Mouse (Mus musculus) macrophage (primary cell): ENCODE data around the gene Slc12a6. TPM values are rescaled to one million over a fixed set of nuclear protein-coding genes. Genes with fewer than 3 reads are reported as not detected.
"Not testable (repeated sequence)": the region's sequence is repeated elsewhere in the genome, so short reads cannot be mapped to it uniquely, and the experiment has no call there.

Experiments used
- H3K27ac ChIP-seq: fragments of 350-480 bp; formaldehyde crosslinking; 2 replicates; pipeline ENCODE4 v1.9.0; 2021
- H3K36me3 ChIP-seq: fragments of 350-480 bp; formaldehyde crosslinking; 2 replicates; pipeline ENCODE4 v1.9.0; 2021; ENCODE audit errors: inconsistent target
- H3K4me3 ChIP-seq: fragments of 350-480 bp; formaldehyde crosslinking; 2 replicates; pipeline ENCODE4 v1.9.0; 2021; ENCODE audit errors: inconsistent target
- H3K79me2 ChIP-seq: fragments of 350-480 bp; formaldehyde crosslinking; 2 replicates; pipeline ENCODE4 v1.9.0; 2021; ENCODE audit errors: inconsistent target
- WGBS: methylation state at CpG from one replicate; pipeline ENCODE4 v1.1.7; 2026; ENCODE audit warnings: inconsistent platforms; ENCODE audit not compliant: missing documents; 5-methylcytosine and 5-hydroxymethylcytosine counted together
- polyA plus RNA-seq: library from polyadenylated mRNA; stranded (reverse); fragments of 250-400 nt; gene quantifications from 3 replicates; pipeline ENCODE4 v1.2.4, GENCODE M21; 2018; ENCODE audit warnings: inconsistent platforms

Slc12a6 gene
- polyA plus RNA-seq, 1 experiment from 2014 or later, result 65.3 TPM

DNA sequence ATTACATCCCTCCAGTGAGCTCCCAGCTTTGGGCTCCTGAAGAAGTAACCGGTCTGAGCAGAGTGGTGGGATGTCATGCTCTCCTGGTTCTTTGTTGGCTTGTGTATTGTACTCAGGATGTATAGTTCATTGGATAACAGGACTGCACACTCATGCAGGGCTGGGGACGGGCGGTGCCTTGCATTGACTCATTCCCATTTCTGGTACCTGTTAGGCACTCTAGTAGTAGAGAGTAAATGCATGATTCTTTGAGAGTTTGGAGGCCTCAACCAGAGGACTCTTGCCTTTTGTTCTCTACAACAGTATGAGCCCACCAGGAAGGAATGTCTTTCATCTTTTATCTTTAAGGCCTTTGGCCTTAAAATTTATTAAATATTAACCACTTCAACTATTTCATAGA, 11.2 kb downstream of the Slc12a6 start:
- Histone ChIP-seq H3K79me2 (peaks cover 100% of the 10 kb centered on the region), H3K4me3 (no peak overlapping the region), H3K36me3 (no peaks in the 10 kb centered on the region; the same call in 1 of the 2 replicates), H3K27ac (no peak overlapping the region)
- 96% methylated on average over 3 of the region's 3 CpGs for WGBS

DNA sequence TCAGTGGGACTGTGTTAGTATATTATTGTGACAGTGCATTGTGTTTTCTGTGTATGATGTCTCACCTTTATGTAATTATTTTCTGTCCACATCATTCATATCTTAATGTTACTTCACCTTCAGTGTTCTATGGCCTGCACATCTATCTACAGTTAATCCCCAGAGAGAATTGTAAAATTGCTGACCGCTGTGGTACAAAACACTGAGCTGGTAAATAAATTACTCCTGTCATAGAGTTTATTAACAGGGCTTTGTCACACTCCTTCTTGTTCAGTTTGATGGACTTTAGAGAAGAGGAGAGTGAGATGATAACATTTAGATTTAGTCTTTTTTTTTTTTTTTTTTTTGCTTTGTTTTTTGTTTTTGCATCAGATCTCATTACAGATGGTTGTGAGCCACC, 17.2 kb downstream of the Slc12a6 start:
- WGBS, result 100% methylated on average over 1 of the region's 1 CpGs
- H3K4me3 ChIP-seq, result no peak overlapping the region

DNA sequence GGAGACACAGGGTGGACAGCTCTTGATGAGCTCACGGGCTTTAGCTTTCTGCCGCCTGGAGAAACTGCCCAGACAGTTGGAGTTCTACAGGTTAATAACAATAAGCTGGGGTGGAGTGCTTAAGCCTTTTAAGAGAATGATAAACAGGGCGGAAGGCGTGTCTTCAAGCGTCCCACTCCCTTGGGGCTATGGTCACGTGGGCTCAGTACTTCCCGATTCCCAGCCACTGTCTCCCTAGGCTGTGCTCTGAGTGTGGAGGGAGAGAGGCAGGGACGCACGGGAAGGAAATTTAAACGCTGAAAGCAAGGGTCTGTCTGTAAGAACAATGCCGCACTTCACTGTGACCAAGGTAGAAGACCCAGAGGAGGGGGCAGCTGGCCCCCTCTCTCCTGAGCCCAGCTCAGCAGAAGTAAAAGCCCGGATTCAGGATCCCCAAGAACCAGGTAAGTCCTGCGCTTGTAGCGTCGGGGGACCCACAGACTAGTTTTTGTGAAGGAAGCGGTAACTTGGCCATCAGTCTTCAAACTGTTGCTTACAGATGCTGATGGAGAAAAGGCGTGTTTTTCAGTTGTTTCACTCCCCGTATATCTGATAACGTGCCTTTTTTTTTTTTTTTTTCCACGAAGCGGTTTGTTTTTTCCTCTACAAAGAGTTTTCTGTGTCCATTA, 18.9 kb downstream of the Slc12a6 start:
- H3K4me3 ChIP-seq, result peak overlapping the region; percentile 36
- peaks cover 100% of the 10 kb centered on the region for H3K79me2 ChIP-seq
- no peaks in the 10 kb centered on the region for H3K36me3 ChIP-seq
- peak overlapping the region; percentile 21; the same call in 1 of the 2 replicates for H3K27ac ChIP-seq
- 16% methylated on average over 21 of the region's 21 CpGs for WGBS

More for the DNA sequence above, 17.2 kb downstream of the Slc12a6 start:
- H3K36me3 ChIP-seq, result no peaks in the 10 kb centered on the region
- no peak overlapping the region for H3K27ac ChIP-seq
- H3K79me2 ChIP-seq, result peaks cover 100% of the 10 kb centered on the region

DNA sequence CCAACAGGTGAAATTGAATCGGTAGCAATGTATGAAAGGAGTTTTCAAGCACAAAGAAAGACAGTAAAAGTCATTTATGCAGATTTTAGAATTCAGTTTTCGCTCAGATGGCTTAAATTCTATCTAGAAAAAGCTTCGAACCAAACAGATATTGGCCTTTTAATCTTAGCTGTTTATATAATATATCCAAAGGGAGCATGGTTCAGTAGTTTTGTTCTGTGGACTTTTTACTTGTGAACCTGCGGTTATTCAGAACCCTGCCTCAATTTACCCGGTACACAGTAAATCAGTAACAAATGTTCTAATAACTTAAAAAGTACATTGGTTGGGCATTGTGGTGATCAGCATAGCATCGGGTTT, 19.4 kb downstream of the Slc12a6 start:
- WGBS, result 76% methylated on average over 5 of the region's 6 CpGs
- Histone ChIP-seq H3K36me3 (no peaks in the 10 kb centered on the region), H3K4me3 (peak overlapping the region; percentile 36; the same call in 1 of the 2 replicates), H3K27ac (no peak overlapping the region), H3K79me2 (peaks cover 100% of the 10 kb centered on the region)

DNA sequence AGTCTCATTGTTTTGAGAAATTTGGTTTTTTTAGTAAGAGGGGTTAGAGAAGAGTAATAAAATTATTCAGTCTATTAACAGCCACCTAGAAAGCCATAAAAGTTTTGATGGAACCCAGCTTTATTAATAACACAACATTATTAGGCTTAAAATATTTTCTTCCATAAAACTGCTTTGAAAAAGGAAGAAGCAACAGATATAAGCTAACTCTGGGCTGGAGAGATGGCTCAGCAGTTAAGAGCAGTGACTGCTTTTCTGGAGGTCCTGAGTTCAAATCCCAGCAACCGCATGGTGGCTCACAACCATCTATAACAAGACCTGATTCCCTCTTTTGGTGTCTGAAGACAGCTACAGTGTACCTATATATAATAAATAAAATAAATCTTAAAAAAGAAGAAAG, 20.4 kb downstream of the Slc12a6 start:
- no CpG with 5 or more reads among the region's 1 CpGs for WGBS

DNA sequence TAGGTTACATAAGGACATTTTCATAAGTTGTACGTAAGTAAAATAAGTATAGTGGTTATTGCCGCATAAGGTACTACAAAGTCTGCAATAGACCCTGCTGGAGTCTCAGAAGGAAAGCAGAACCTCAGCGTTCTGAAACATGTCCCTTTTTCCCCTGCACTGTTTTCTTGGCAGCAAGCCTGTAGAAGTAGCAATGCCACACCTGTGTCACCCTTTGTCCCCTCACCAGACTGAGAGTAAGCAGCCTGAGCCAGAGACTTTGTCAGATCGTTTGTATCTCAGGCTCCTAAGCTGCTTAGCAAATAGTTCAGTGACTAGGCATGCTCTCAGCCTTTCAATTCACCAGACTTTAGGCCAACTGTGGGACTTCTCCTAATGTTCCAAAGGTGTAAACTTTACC, 21.4 kb downstream of the Slc12a6 start:
- 49% methylated on average over 4 of the region's 4 CpGs for WGBS
- no peak overlapping the region for H3K4me3 ChIP-seq
- no peaks in the 10 kb centered on the region for H3K36me3 ChIP-seq
- peaks cover 100% of the 10 kb centered on the region for H3K79me2 ChIP-seq
- H3K27ac ChIP-seq, result no peak overlapping the region

More for the DNA sequence above, 20.4 kb downstream of the Slc12a6 start:
- peaks cover 100% of the 10 kb centered on the region for H3K79me2 ChIP-seq
- H3K36me3 ChIP-seq, H3K4me3 ChIP-seq, H3K27ac ChIP-seq: not testable (repeated sequence)

DNA sequence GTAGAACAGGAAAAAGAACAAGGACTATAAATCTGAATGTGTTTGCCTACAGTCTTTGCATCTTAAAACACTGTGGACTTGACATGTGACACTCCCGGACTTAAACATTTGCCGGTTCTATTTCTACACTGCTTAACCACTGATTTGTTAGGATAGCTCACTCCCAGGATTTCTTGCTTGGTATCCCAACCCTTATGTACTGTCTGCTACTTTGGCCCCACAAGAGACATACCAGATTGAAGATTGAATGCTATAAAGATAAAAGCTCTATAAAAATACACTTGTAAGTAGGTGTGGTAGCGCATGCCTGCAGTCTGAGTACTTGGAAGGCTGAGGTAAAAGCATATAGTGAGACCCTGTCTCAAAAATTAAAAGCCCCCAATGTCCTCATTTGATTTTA, 23.9 kb downstream of the Slc12a6 start:
- H3K79me2 ChIP-seq, result peaks cover 100% of the 10 kb centered on the region
- WGBS, result 100% methylated on average over 3 of the region's 3 CpGs
- no peak overlapping the region for H3K4me3 ChIP-seq
- H3K27ac ChIP-seq, result no peak overlapping the region
- no peaks in the 10 kb centered on the region for H3K36me3 ChIP-seq

DNA sequence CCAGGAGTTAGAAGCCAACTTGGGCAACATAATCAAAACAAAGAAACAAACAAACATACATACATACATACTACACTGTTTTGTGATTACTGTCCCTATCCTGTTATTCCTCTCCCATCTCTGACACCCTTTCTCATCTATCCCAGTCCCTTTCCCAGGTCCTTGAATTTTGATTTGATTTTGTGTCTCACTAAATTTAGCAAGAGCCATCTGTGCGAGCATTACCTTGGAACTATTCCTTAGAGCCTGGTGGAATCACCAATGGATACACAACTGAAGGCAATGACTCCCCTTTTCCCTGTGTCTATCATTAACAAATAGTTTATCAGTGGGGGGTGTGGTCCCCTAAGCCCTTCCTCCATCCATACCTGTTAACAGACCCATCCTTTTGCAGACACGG, 27.2 kb downstream of the Slc12a6 start:
- no peak overlapping the region for H3K27ac ChIP-seq
- H3K79me2 ChIP-seq, result peaks cover 100% of the 10 kb centered on the region
- no peak overlapping the region for H3K4me3 ChIP-seq
- H3K36me3 ChIP-seq, result no peaks in the 10 kb centered on the region
- WGBS, result 96% methylated on average over 2 of the region's 2 CpGs

DNA sequence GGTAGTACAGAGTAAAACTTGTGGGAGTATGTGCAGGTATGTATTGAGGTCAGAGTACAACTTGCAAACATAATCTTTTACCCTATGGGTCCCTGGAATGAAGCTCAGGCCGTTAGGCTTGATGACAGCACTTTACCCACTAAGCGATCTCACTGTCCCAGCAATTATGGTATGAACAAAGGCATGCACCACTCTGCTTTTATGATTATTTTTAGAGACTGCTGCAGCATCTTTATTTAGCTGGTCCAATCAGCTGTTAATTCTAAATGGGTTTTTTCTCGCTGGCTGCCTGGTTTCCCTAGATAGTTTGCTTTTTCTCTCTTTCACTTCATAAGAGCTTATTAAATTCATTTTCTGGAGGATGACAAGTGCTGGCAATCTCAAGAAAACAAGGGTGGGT, 30.6 kb downstream of the Slc12a6 start:
- H3K27ac ChIP-seq, result no peak overlapping the region
- peaks cover 100% of the 10 kb centered on the region for H3K79me2 ChIP-seq
- no peaks in the 10 kb centered on the region for H3K36me3 ChIP-seq
- H3K4me3 ChIP-seq, result no peak overlapping the region
- WGBS, result 94% methylated on average over 3 of the region's 3 CpGs

DNA sequence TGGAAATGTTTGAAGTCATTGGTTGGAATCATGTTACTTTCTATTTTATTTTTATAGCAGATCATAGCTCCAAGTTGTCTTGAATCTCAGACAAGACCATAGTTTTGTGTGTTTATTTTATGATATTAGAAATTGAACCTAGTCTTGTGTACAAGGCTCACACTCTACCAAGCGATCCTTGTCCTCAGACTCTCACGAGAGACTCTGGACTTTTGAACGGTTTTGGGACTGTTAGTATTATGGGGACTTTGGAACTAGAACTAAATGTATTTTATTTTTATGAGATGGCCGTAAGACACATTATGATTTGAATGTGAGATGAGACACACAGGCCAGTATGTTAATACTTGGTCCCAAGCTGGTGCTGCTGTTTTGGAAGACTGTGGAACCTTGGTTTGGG, 32.6 kb downstream of the Slc12a6 start:
- 100% methylated on average over 4 of the region's 4 CpGs for WGBS
- Histone ChIP-seq H3K79me2 (peaks cover 100% of the 10 kb centered on the region), H3K4me3 (no peak overlapping the region), H3K27ac (no peak overlapping the region), H3K36me3 (no peaks in the 10 kb centered on the region)

DNA sequence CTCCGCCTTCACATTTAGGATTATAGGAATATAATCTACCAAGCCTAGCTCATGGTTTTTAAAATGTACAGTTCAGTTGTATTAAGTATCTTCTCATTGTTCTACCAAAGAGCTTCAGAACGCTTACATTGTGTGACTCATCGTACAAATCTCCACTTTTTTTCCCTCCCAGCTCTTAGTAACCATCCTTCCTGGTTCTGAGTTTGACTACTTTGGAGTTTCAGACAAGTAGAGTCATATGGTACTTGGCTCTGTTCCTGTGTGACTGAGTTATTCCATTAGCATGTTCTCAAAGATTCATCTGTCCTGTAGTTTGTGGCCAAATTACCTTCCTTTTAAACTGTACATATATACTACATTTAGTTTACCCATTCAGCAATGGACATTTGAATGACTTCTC, 43.0 kb downstream of the Slc12a6 start:
- Histone ChIP-seq H3K79me2 (peaks cover 98% of the 10 kb centered on the region), H3K36me3 (no peaks in the 10 kb centered on the region), H3K4me3 (no peak overlapping the region), H3K27ac (peak overlapping the region; percentile 21; the same call in 1 of the 2 replicates)
- 86% methylated on average over 3 of the region's 3 CpGs for WGBS

DNA sequence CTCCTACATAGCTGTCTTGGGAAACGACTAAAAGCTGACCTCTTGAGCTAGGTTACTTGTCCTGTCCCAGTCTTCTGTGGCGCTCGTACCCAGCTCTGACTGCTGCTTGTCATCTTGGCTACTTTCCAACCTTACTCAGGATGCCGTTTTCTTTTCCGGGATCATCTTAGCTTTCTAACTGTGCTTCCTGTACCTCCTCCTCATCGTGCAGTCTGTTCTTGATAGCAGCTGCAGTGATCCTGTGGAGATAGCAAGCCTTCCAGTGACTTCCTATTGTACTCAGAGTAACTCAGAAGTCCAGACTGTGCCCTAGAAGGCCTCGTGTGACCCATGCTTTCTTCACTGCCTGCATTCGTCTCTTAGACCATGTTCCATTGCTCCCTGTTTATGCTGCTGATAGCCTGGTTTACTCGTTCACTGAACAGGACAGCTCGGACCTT, 43.6 kb downstream of the Slc12a6 start:
- no peak overlapping the region for H3K4me3 ChIP-seq
- peaks cover 98% of the 10 kb centered on the region for H3K79me2 ChIP-seq
- peak overlapping the region; percentile 21 for H3K27ac ChIP-seq
- 25% methylated on average over 10 of the region's 10 CpGs for WGBS
- no peaks in the 10 kb centered on the region for H3K36me3 ChIP-seq

DNA sequence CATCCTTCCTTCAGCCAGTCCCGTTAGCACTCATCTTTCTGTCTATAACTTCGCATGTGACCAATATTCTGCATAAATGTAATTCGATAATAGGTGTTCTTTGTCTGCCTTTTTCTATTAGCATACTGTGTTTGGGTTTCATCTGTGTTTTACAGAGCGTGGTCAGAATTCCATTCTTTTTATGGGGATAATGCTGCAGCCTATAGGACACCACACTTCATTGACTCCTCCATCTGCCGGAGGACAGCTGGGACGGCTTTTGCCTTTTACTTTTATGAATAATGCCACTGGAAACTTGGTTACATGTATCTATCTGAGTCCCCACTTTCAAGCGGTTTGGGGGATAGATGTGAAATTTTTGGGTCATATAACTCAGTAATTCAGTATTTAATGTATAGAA, 50.0 kb downstream of the Slc12a6 start:
- 95% methylated on average over 7 of the region's 7 CpGs for WGBS
- H3K4me3 ChIP-seq, result no peak overlapping the region
- no peak overlapping the region for H3K27ac ChIP-seq
- H3K36me3 ChIP-seq, result peaks cover 6% of the 10 kb centered on the region; the same call in 1 of the 2 replicates
- H3K79me2 ChIP-seq, result peaks cover 73% of the 10 kb centered on the region

DNA sequence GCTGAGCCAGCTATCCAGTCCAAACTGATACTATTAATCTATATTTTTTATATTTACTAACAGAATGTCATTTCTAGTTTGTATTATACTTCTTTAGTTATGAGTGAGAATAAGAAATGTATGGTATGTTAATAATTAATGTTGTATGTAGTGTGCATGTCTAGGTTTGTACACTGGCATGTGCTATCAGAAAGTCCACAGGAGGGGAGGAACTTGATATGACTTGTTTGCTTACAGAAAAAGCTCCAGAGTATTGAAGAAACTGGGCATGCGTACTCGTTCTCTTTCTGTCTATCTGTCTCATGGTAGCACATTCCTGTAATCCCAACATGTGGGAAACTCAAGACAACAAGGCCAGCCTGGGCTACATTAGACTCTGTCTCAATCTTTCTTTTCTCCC, 52.6 kb downstream of the Slc12a6 start:
- Histone ChIP-seq H3K36me3 (peaks cover 6% of the 10 kb centered on the region; the same call in 1 of the 2 replicates), H3K27ac (no peak overlapping the region), H3K4me3 (no peak overlapping the region), H3K79me2 (peaks cover 48% of the 10 kb centered on the region)
- 93% methylated on average over 2 of the region's 2 CpGs for WGBS

DNA sequence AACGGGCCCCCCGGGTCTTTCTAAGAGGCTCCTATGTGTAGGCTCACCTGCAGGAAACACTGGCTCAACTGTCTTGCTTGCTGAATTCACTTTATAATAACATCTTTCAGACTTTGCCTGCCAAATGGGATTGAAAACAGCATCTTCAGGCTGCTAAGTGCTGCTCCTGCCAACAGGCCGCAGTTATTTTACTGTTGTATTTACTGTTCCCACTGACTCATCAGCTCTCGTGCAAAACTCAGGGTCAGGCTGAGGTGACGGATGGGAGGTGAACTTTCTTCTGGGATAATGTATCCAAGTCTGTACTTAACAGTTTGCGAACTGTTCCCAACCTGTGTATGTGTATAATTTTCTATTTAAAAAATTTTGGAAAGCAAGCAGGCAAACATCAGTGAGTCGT, 53.3 kb downstream of the Slc12a6 start:
- no peak overlapping the region for H3K27ac ChIP-seq
- 90% methylated on average over 6 of the region's 7 CpGs for WGBS

More for the DNA sequence above, 53.3 kb downstream of the Slc12a6 start:
- no peak overlapping the region for H3K4me3 ChIP-seq
- peaks cover 43% of the 10 kb centered on the region for H3K79me2 ChIP-seq
- H3K36me3 ChIP-seq, result peaks cover 6% of the 10 kb centered on the region; the same call in 1 of the 2 replicates
